Mouse (Mus musculus) midbrain, embryonic 10.5 days (tissue): ENCODE results near the gene Ecd. TPM values are rescaled to one million over a fixed set of nuclear protein-coding genes. Genes with fewer than 3 reads are reported as not detected.

Experiments
- DNase-seq: peaks from one replicate; pipeline ENCODE4 v3.0.0-alpha.2; 2017; ENCODE audit warnings: low spot score
- H3K27ac ChIP-seq: fragments of 300-500 bp; sonication (generic); replicated peaks from 2 replicates; pipeline ENCODE4 v1.5.1; 2016; ENCODE audit warnings: mild to moderate bottlenecking
- H3K27me3 ChIP-seq: fragments of 300-500 bp; sonication (generic); 2 replicates; pipeline ENCODE4 v1.6.1; 2016; ENCODE audit warnings: low read depth, mild to moderate bottlenecking; ENCODE audit not compliant: poor library complexity, severe bottlenecking
- H3K36me3 ChIP-seq: fragments of 300-500 bp; sonication (generic); 2 replicates; pipeline ENCODE4 v1.6.1; 2016; ENCODE audit warnings: mild to moderate bottlenecking, moderate library complexity
- H3K4me1 ChIP-seq: fragments of 300-500 bp; sonication (generic); 2 replicates; pipeline ENCODE4 v1.6.1; 2016
- H3K4me3 ChIP-seq: fragments of 300-500 bp; sonication (generic); 2 replicates; pipeline ENCODE4 v1.5.1; 2016; ENCODE audit warnings: mild to moderate bottlenecking, moderate library complexity
- H3K9me3 ChIP-seq: fragments of 300-500 bp; sonication (generic); replicated peaks from 2 replicates; pipeline ENCODE4 v1.6.1; 2016; ENCODE audit warnings: mild to moderate bottlenecking
- WGBS: fragments of 180-500 bp; shearing (Covaris S2); methylation state at CpG from one replicate; pipeline ENCODE4 v1.1.7; 2016; 5-methylcytosine and 5-hydroxymethylcytosine counted together
- polyA plus RNA-seq: library from polyadenylated mRNA; unstranded; fragments of >200 nt; fragmentation: Nextera tagmentation; extraction: Ambion mirVana; gene quantifications from 2 replicates; pipeline ENCODE4 v1.2.1, GENCODE M21; 2016

The Ecd gene
- polyA plus RNA-seq, result 73.8 and 77.1 TPM in 2 replicates

DNA sequence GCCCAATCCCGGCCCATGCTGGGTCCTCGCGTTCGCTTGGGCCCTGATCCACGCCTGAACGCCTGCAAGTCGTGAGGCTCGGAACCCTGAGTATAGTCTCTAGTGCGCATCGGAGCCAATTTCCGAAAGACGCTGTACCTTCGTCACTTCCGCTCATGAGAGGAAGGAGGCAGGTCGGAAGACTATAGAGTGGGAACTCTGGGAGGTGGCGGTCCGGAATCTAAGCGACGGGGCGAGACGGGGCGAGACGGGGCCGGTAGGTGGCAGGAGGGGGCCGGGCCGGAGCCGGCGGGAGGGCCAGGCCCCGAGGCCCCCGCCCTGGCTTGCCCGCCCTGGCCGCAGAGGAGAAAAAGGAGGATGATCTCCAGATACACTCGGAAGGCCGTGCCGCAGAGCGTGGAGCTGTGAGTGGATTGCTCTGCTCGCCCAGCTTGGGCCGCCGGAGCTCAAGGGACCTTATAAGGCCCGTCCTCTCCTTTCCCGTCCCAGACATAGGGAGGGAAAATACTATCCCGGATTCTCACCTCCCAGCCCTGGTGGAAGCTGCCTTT lies at the start of gene Ecd, which contains the start of gene Fam149b:
TSS of gene Ecd (minus strand) at position 131 of the 551 bp plus-strand sequence.
TSS of gene Fam149b (plus strand) at position 172 of the 551 bp plus-strand sequence.
- DNase-seq, result peak; percentile 94
- H3K27ac ChIP-seq, result peak within 1 kb of the TSS; percentile 89
- H3K4me3 ChIP-seq, result peak within 1 kb of the TSS; percentile 67
- H3K9me3 ChIP-seq, result no peaks in the 10 kb centered on the region
- H3K36me3 ChIP-seq, result peaks cover 54% of the 10 kb centered on the region
- 1% methylated on average over 42 of the region's 42 CpGs for WGBS
- no peaks in the 10 kb centered on the region for H3K27me3 ChIP-seq
- H3K4me1 ChIP-seq, result peaks cover 20% of the 10 kb centered on the region

DNA sequence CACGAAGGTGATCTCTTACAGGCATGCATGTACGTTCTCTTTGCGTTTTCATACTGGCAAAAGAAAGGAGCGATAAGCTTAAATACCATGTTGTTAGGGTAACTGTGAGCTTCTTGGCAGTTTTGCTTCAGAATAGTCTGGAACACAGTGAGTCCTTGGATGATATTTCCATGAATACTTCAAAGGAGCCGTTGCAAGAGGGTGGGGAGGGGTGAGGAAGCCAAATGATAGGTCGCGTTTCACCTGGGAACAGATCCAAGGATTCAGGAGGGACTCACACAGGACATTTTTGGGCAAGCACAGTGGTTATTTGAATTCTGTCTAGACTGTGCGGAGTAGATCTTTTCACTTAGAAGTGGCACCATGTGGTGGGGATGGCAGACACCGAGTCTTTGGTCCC lies 49.3 kb upstream of the Ecd start:
- 87% methylated on average over 9 of the region's 9 CpGs for WGBS
- no peak for DNase-seq
- H3K27me3 ChIP-seq, result no peaks in the 10 kb centered on the region
- H3K27ac ChIP-seq, result no peak overlapping the region
- H3K36me3 ChIP-seq, result no peaks in the 10 kb centered on the region
- H3K4me3 ChIP-seq, result no peak overlapping the region
- H3K9me3 ChIP-seq, result no peaks in the 10 kb centered on the region
- peaks cover 18% of the 10 kb centered on the region for H3K4me1 ChIP-seq

- DNase-seq, result peak; percentile 96
- peak within 1 kb of the TSS; percentile 80 for H3K4me3 ChIP-seq
- peaks cover 25% of the 10 kb centered on the region for H3K4me1 ChIP-seq
- H3K36me3 ChIP-seq, result peaks cover 22% of the 10 kb centered on the region
- under 1% methylated on average over 68 of the region's 68 CpGs for WGBS
- H3K9me3 ChIP-seq, result no peaks in the 10 kb centered on the region
- no peaks in the 10 kb centered on the region for H3K27me3 ChIP-seq
- peak within 1 kb of the TSS; percentile 95 for H3K27ac ChIP-seq
These were observed 45.4 kb upstream of the Ecd start, which contains the start of gene Mrps16 for GRCm38 (mm10) chr14:20393205-20393913. Mrps16 (minus strand) TSS chr14:20393634.

DNA sequence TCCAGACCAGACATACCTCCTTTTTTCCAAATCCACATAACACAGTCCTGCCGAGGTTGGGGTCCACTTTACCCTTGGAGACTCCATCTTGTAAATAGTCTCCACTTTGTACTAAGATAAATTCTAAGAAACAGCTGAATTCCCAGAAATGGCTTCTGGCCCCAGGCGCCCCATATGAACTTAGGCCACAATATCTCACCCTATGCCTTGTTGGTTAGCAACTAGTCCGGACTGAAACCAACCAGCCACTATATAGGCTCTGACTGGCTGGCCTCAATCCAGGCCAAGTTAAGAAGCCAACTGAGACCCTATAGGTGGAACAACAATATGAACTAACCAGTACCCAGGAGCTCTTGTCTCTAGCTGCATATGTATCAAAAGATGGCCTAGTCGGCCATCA lies 44.4 kb upstream of the Ecd start:
- no peak for DNase-seq
- Histone ChIP-seq H3K9me3 (no peaks in the 10 kb centered on the region), H3K27me3 (no peaks in the 10 kb centered on the region), H3K4me1 (peaks cover 35% of the 10 kb centered on the region), H3K4me3 (no peak overlapping the region), H3K36me3 (peaks cover 27% of the 10 kb centered on the region), H3K27ac (no peak overlapping the region)
- 79% methylated on average over 4 of the region's 4 CpGs for WGBS

DNA sequence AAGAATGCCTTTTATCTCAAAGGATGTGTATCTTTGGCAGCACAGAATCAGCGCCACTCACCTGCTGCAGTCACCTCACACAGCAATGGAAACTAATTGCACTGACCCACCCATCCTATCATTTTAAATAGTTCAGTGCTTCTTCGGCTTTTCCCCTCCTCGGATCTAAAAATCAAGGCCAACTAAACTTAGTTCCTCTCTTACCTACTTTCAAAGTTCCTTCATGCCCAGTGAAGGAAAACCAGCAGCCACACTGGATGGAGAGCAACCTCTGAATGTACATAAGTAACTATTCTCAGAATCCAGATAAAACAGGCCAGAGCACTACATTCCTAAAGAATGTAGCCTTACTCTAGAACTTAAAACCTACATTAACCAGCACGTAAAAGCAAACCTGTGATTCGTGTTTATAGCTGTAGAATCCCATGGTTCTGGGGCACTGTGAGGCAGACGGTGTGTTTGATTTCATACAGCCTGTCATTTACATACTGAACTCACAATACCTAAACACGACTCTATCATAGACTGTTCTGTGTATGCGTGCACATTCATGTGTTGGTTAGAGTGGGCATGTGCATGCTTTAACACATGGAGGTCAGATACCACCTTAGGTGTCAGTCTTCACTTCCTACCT lies 41.6 kb upstream of the Ecd start:
- Histone ChIP-seq H3K4me1 (peaks cover 53% of the 10 kb centered on the region), H3K27ac (peak overlapping the region; percentile 94; the same call in 1 of the 2 replicates), H3K4me3 (peak overlapping the region; percentile 85), H3K27me3 (no peaks in the 10 kb centered on the region), H3K36me3 (peaks cover 55% of the 10 kb centered on the region), H3K9me3 (no peaks in the 10 kb centered on the region)
- DNase-seq, result no peak
- WGBS, result 89% methylated on average over 8 of the region's 8 CpGs

DNA sequence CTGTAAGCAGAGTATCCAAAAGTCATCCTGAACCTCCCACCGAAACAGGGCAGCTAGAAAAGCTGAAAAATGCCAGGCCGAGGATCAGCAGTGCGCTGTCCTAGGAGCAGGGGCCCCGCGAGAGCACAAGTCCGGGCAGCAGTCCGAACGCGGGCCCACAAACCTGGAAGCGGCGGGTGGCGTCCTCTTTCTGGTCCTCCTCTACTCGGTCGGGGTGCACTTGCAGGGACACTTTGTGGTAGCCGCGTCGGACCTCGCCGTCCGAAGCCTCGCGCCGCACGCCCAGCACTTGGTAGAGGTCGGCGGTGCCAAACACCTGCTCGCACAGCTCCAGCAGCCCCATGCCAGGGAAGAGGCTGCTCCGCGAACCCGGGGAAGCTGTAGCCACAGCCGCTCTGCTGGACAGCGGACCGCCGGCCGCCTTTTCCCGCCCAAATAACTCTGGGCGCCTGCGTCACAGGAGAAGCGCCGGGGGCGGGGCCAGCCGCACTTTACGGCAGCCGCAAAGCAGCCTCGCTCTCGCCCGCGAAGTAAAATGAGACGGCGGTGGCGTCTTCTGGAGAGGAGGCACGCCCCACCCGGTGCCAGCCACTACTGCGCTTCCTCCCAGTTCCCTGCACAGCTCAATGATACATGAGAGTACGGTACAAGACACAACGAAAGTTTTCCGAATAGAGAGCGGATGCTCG lies 40.7 kb upstream of the Ecd start, which contains the start of gene Dnajc9:
TSS of gene Dnajc9 (minus strand) at position 470 of the 689 bp plus-strand sequence.
- Histone ChIP-seq H3K4me3 (peak within 1 kb of the TSS; percentile 85), H3K9me3 (no peaks in the 10 kb centered on the region), H3K4me1 (peaks cover 44% of the 10 kb centered on the region), H3K27ac (peak within 1 kb of the TSS; percentile 94), H3K27me3 (no peaks in the 10 kb centered on the region), H3K36me3 (peaks cover 64% of the 10 kb centered on the region)
- peak; percentile 95 for DNase-seq
- WGBS, result under 1% methylated on average over 59 of the region's 59 CpGs

DNA sequence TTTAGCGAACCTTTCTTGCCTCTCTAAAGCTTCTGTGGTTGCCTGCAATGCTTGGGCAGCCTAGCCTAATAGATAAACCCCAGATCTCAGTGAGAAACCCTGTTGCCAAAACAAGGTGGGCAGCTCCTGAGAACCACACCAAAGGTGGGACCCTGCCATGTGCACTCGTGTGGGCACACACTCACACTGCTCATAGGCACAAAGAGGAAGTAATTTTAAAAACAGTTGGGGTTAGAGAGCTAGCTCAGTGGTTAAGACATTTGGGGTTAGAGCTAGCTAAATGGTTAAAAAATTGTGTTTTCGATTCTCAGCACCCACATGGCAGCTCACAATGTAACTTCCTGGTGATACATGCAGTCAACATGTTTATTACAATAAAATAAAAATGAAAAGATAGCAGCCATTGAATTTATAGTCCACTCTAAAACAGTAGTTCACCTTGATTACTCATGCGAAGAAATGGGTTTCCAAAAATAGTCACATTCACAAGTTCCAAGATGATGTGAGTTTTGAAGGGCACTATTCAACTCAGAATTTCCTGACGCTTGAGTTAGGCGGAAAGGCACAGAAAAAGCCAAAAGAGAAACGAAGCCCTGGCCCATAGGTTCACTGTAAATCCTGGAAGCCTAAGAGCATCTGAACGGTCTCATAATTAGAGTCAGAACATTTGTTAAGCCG lies 32.0 kb upstream of the Ecd start:
- Histone ChIP-seq H3K4me3 (no peak overlapping the region), H3K4me1 (no peaks in the 10 kb centered on the region), H3K27ac (no peak overlapping the region), H3K9me3 (no peaks in the 10 kb centered on the region), H3K36me3 (peaks cover 90% of the 10 kb centered on the region), H3K27me3 (no peaks in the 10 kb centered on the region)
- DNase-seq, result no peak
- WGBS, result 89% methylated on average over 9 of the region's 9 CpGs

DNA sequence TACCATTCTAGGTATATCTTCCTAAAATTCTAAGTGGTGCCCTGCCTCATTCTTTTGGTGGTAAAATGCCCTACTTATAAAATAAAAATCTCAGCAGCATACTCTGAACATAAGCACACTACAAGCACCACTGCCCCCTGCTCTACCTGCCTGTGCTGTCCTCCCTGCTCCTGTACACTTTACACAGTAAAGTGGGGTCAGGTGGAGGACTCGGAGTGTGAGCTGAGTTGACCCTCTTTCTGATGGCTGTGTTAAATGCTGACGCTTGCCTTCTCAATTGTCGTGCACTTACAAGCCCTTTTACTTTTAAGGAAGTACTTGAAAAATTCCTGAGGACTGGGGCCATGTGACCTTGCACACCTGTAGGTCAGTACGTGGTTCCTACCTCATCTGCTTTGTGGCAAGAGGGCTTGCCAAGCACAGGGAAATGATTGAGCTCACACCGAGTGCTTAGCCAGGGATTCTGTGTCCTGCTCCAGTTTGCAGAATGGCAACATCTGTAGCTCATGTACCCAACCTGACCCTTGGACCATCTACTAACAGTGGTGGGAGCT lies 31.2 kb upstream of the Ecd start:
- no peaks in the 10 kb centered on the region for H3K27me3 ChIP-seq
- H3K27ac ChIP-seq, result no peak overlapping the region
- H3K36me3 ChIP-seq, result peaks cover 89% of the 10 kb centered on the region
- DNase-seq, result no peak
- H3K4me1 ChIP-seq, result no peaks in the 10 kb centered on the region
- WGBS, result 86% methylated on average over 5 of the region's 5 CpGs
- no peak overlapping the region for H3K4me3 ChIP-seq
- no peaks in the 10 kb centered on the region for H3K9me3 ChIP-seq

DNA sequence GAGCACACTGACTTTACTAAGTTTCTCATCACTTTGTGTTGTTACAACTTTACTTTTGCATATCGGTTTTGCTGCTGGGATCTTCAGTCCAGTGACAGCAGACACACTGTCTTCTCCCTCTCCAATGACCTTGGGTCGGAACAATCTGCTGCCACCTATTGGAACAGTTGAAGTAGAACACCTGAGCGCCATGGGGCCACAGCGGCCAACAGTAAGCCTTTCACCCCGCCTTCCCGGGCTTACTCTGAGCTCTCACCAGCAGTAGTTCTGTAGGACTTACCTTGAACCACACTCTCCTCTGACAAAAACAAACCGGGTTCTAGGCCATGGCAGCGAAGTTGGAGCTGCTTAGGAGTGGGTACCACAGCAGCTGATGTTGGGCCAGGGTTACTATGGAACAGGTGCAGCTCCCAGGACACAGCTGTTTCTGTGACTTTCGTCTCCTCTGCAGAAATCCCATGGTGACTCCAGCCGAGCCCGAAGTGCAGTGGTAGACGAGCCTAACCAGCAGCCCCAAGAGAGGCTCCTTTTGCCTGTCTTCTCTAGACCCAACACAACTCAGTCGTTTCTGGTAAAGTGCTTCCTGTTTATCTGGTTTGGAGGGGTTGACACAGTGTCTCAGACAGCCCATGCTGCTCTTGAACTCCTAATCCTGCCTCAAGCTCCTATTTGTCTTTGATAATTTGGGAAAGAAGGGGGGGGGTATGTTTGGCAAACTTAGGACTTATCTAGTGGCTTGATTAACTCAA lies 30.6 kb upstream of the Ecd start:
- H3K27ac ChIP-seq, result no peak overlapping the region
- H3K27me3 ChIP-seq, result no peaks in the 10 kb centered on the region
- H3K36me3 ChIP-seq, result peaks cover 88% of the 10 kb centered on the region
- H3K9me3 ChIP-seq, result no peaks in the 10 kb centered on the region
- H3K4me3 ChIP-seq, result no peak overlapping the region
- DNase-seq, result peak; percentile 41
- H3K4me1 ChIP-seq, result no peaks in the 10 kb centered on the region
- WGBS, result 42% methylated on average over 13 of the region's 13 CpGs

DNA sequence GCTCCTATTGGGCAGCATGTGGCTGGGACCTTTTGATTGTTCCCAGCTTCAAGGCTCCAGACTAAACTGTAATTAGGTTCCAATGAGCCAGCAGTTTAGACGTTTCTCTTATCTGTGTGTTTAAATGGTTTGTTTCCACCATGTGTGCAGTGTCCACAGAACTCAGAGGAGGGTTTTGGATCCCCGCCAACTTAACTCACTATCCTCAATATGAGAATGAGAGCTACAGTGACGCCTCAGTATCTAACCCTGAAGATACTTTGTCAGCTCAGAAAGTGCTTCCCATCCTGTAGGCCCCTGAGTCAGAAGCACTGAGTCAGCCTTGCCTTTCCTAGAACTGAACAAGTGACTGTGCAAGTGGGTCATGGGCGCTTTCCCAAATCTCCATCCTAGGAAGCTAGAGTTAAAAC lies 29.2 kb upstream of the Ecd start:
- H3K36me3 ChIP-seq, result peaks cover 88% of the 10 kb centered on the region
- no peaks in the 10 kb centered on the region for H3K27me3 ChIP-seq
- WGBS, result 88% methylated on average over 4 of the region's 4 CpGs
- DNase-seq, result no peak
- H3K27ac ChIP-seq, result no peak overlapping the region
- H3K4me3 ChIP-seq, result no peak overlapping the region
- H3K9me3 ChIP-seq, result no peaks in the 10 kb centered on the region
- H3K4me1 ChIP-seq, result no peaks in the 10 kb centered on the region

- 96% methylated on average over 1 of the region's 1 CpGs for WGBS
- H3K36me3 ChIP-seq, result peaks cover 94% of the 10 kb centered on the region
- H3K4me3 ChIP-seq, result no peak overlapping the region
- no peak overlapping the region for H3K27ac ChIP-seq
- H3K4me1 ChIP-seq, result no peaks in the 10 kb centered on the region
- no peaks in the 10 kb centered on the region for H3K27me3 ChIP-seq
- H3K9me3 ChIP-seq, result no peaks in the 10 kb centered on the region
- no peak for DNase-seq
These were observed 23.9 kb upstream of the Ecd start for GRCm38 (mm10) chr14:20371854-20372253.
